Mouse (Mus musculus) MEL (cell line): ENCODE results near the gene Large2. TPM values are rescaled to one million over a fixed set of nuclear protein-coding genes. Genes with fewer than 3 reads are reported as not detected.

ENCODE experiments used
- DNase-seq: peaks from one replicate; pipeline ENCODE4 v3.0.0; 2011; ENCODE audit warnings: low read depth, low spot score
- H3K27ac ChIP-seq: 2 replicates; pipeline ENCODE4 v1.5.1; 2012; ENCODE audit warnings: low read depth, mild to moderate bottlenecking, control low read depth, low read length, moderate library complexity; ENCODE audit not compliant: control insufficient read depth
- H3K27me3 ChIP-seq, 2 experiments: fragments of 150-350 bp in 1 of 2; sonication (generic) in 1 of 2; 2 replicates each; pipeline ENCODE4 v1.6.1; 2012; ENCODE audit warnings: low read length in 2 of 2, mild to moderate bottlenecking in 2 of 2, improper control_type of control experiment in 1 of 2, moderate library complexity in 1 of 2; ENCODE audit not compliant: insufficient read depth in 2 of 2, control insufficient read depth in 1 of 2
- H3K36me3 ChIP-seq, 2 experiments: 2 replicates each; pipeline ENCODE4 v1.6.1; 2012 to 2014; ENCODE audit warnings: low read length in 2 of 2, improper control_type of control experiment in 1 of 2, inconsistent platforms in 1 of 2, mild to moderate bottlenecking in 1 of 2; ENCODE audit not compliant: insufficient read depth in 2 of 2, control insufficient read depth in 1 of 2
- H3K4me1 ChIP-seq, 2 experiments: fragments of 150-350 bp in 1 of 2; sonication (generic) in 1 of 2; 2 replicates each; pipeline ENCODE4 v1.6.1; 2012; ENCODE audit warnings: low read length in 2 of 2, improper control_type of control experiment in 1 of 2, mild to moderate bottlenecking in 1 of 2; ENCODE audit not compliant: insufficient read depth in 2 of 2, control insufficient read depth in 1 of 2
- H3K4me3 ChIP-seq, 2 experiments: fragments of 150-350 bp in 1 of 2; sonication (generic) in 1 of 2; 2 replicates each; pipeline ENCODE4 v1.5.1; 2012; ENCODE audit warnings: low read depth in 2 of 2, low read length in 2 of 2, mild to moderate bottlenecking in 2 of 2, moderate library complexity in 2 of 2, control low read depth in 1 of 2, improper control_type of control experiment in 1 of 2; ENCODE audit not compliant: control insufficient read depth in 1 of 2, insufficient read depth in 1 of 2
- H3K79me2 ChIP-seq: 2 replicates; pipeline ENCODE4 v1.6.1; 2012; ENCODE audit warnings: mild to moderate bottlenecking, low read length, moderate library complexity; ENCODE audit not compliant: control insufficient read depth, poor library complexity, insufficient read depth
- H3K9ac ChIP-seq: 2 replicates; pipeline ENCODE4 v1.6.1; 2012; ENCODE audit warnings: low read depth, mild to moderate bottlenecking, control low read depth, low read length, moderate library complexity; ENCODE audit not compliant: control insufficient read depth, poor library complexity, severe bottlenecking
- H3K9me3 ChIP-seq: fragments of 150-350 bp; sonication (generic); replicated peaks from 2 replicates; pipeline ENCODE4 v1.6.1; 2012; ENCODE audit warnings: mild to moderate bottlenecking, low read length, improper control_type of control experiment, moderate library complexity; ENCODE audit not compliant: insufficient read depth
- BHLHE40 ChIP-seq: IDR thresholded peaks from 2 replicates; pipeline ENCODE4 v1.6.1; 2012; ENCODE audit warnings: low read depth, mild to moderate bottlenecking, inconsistent platforms, low read length, improper control_type of control experiment, borderline replicate concordance
- CTCF ChIP-seq, 3 experiments: IDR thresholded peaks in 2 of 3; conservative IDR thresholded peaks in 1 of 3; 2 replicates each; pipeline ENCODE4 v1.5.1; 2011 to 2012; ENCODE audit warnings: low read length in 3 of 3, low read depth in 2 of 3, mild to moderate bottlenecking in 2 of 3, improper control_type of control experiment in 1 of 3, inconsistent platforms in 1 of 3, mixed read lengths in 1 of 3, moderate library complexity in 1 of 3; ENCODE audit not compliant: control insufficient read depth in 1 of 3, insufficient read depth in 1 of 3, poor library complexity in 1 of 3, severe bottlenecking in 1 of 3
- E2F4 ChIP-seq: IDR thresholded peaks from 2 replicates; pipeline ENCODE4 v1.6.1; 2011; ENCODE audit warnings: low read depth, low read length, improper control_type of control experiment, borderline replicate concordance
- EP300 ChIP-seq, 2 experiments: IDR thresholded peaks; 2 replicates each; pipeline ENCODE4 v1.6.1; 2011; ENCODE audit warnings: improper control_type of control experiment in 2 of 2, low read length in 2 of 2, low read depth in 1 of 2, mild to moderate bottlenecking in 1 of 2
- GATA1 ChIP-seq: IDR thresholded peaks from 2 replicates; pipeline ENCODE4 v1.6.1; 2011; ENCODE audit warnings: low read depth, low read length, improper control_type of control experiment
- JUND ChIP-seq: IDR thresholded peaks from 2 replicates; pipeline ENCODE4 v1.6.1; 2011; ENCODE audit warnings: low read depth, mild to moderate bottlenecking, improper control_type of control experiment, low read length
- MAFK ChIP-seq: IDR thresholded peaks from 2 replicates; pipeline ENCODE4 v1.6.1; 2011; ENCODE audit warnings: low read depth, mild to moderate bottlenecking, low read length, improper control_type of control experiment, borderline replicate concordance
- MAX ChIP-seq: IDR thresholded peaks from 2 replicates; pipeline ENCODE4 v1.6.1; 2011; ENCODE audit warnings: low read length, improper control_type of control experiment
- MAZ ChIP-seq: IDR thresholded peaks from 2 replicates; pipeline ENCODE4 v1.6.1; 2012; ENCODE audit warnings: low read depth, mild to moderate bottlenecking, inconsistent platforms, low read length, improper control_type of control experiment
- MXI1 ChIP-seq: IDR thresholded peaks from 2 replicates; pipeline ENCODE4 v1.6.1; 2011; ENCODE audit warnings: mild to moderate bottlenecking, low read depth, low read length, improper control_type of control experiment
- MYB ChIP-seq: IDR thresholded peaks from 2 replicates; pipeline ENCODE4 v1.6.1; 2011; ENCODE audit warnings: mild to moderate bottlenecking, low read depth, low read length, improper control_type of control experiment
- MYC ChIP-seq: IDR thresholded peaks from 2 replicates; pipeline ENCODE4 v1.6.1; 2011; ENCODE audit warnings: low read depth, mild to moderate bottlenecking, low read length, improper control_type of control experiment, moderate library complexity
- NELFE ChIP-seq: IDR thresholded peaks from 2 replicates; pipeline ENCODE4 v1.6.1; 2011; ENCODE audit warnings: low read depth, low read length, improper control_type of control experiment
- NRF1 ChIP-seq: IDR thresholded peaks from 2 replicates; pipeline ENCODE4 v1.6.1; 2014; ENCODE audit warnings: low read depth, mild to moderate bottlenecking, inconsistent platforms, low read length, improper control_type of control experiment, moderate library complexity; ENCODE audit not compliant: poor library complexity, insufficient read depth, severe bottlenecking
- POLR2AphosphoS2 ChIP-seq: IDR thresholded peaks from 2 replicates; pipeline ENCODE4 v1.6.1; 2011; ENCODE audit warnings: low read length, improper control_type of control experiment
- RCOR1 ChIP-seq: IDR thresholded peaks from 2 replicates; pipeline ENCODE4 v1.6.1; 2012; ENCODE audit warnings: low read depth, mild to moderate bottlenecking, inconsistent platforms, low read length, improper control_type of control experiment
- SIN3A ChIP-seq: IDR thresholded peaks from 2 replicates; pipeline ENCODE4 v1.6.1; 2012; ENCODE audit warnings: low read length, improper control_type of control experiment, inconsistent platforms
- TAL1 ChIP-seq: IDR thresholded peaks from 2 replicates; pipeline ENCODE4 v1.6.1; 2012; ENCODE audit warnings: mild to moderate bottlenecking, inconsistent platforms, low read length, moderate library complexity, mixed read lengths
- TBP ChIP-seq: IDR thresholded peaks from 2 replicates; pipeline ENCODE4 v1.8.0; 2011; ENCODE audit warnings: low read depth, low read length, improper control_type of control experiment
- TCF12 ChIP-seq: IDR thresholded peaks from 2 replicates; pipeline ENCODE4 v1.6.1; 2014; ENCODE audit warnings: low read depth, mild to moderate bottlenecking, inconsistent platforms, low read length, improper control_type of control experiment, moderate library complexity
- USF1 ChIP-seq: IDR thresholded peaks from 2 replicates; pipeline ENCODE4 v1.6.1; 2014; ENCODE audit warnings: low read depth, mild to moderate bottlenecking, inconsistent platforms, low read length, improper control_type of control experiment, moderate library complexity
- USF2 ChIP-seq, 2 experiments: IDR thresholded peaks; 2 replicates each; pipeline ENCODE4 v1.6.1; 2011 to 2012; ENCODE audit warnings: improper control_type of control experiment in 2 of 2, low read length in 2 of 2, borderline replicate concordance in 1 of 2, inconsistent platforms in 1 of 2, low read depth in 1 of 2, mild to moderate bottlenecking in 1 of 2; ENCODE audit not compliant: insufficient read depth in 1 of 2
- ZC3H11A ChIP-seq: IDR thresholded peaks from 2 replicates; pipeline ENCODE4 v1.6.1; 2012; ENCODE audit warnings: low read depth, mild to moderate bottlenecking, inconsistent platforms, low read length, improper control_type of control experiment
- ZNF384 ChIP-seq: IDR thresholded peaks from 2 replicates; pipeline ENCODE4 v1.6.1; 2012; ENCODE audit warnings: low read depth, mild to moderate bottlenecking, inconsistent platforms, low read length, improper control_type of control experiment
- polyA plus RNA-seq, 2 experiments: library from polyadenylated mRNA; stranded (reverse) in 1 of 2; unstranded in 1 of 2; fragments of >175 nt in 1 of 2; fragments of >200 nt in 1 of 2; gene quantifications; 2 replicates each; pipeline versions ENCODE4 v1.2.1 to v1.2.4; 2012; ENCODE audit warnings: low replicate concordance in 2 of 2, low read depth in 1 of 2; ENCODE audit not compliant: insufficient read length in 2 of 2, insufficient read depth in 1 of 2, missing spikeins in 1 of 2
- total RNA-seq: library from RNA; depleted of rRNA; stranded (reverse); fragments of 300-350 nt; gene quantifications from 2 replicates; pipeline ENCODE4 v1.2.3, GENCODE M21; 2012

Gene Large2
- total and polyA plus RNA-seq, 3 experiments, result 0.03 TPM; not detected in 2

DNA sequence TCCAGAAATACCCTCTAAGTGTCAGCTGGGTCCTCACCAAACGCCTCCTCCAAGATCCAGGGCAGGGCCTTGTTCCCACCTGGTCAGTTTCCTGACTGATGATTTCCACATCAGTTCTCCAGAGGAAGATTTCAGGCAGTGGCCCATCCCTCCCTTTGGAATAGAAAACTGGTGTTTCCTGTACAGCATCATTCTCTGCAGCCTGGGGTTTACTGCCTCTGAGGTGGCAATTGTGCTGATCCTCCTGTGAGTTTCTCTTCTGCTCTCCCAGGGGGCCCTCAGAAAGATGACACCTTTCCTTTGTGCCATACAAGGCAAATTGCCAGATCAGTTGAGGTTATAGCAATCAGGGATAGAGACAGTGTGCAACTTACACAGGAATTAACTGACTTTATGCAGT is 48.4 kb downstream of the Large2 start:
- H3K36me3 ChIP-seq, result no peaks in the 10 kb centered on the region
- H3K9ac ChIP-seq, result no peak overlapping the region
- no peaks in the 10 kb centered on the region for H3K27me3 ChIP-seq

DNA sequence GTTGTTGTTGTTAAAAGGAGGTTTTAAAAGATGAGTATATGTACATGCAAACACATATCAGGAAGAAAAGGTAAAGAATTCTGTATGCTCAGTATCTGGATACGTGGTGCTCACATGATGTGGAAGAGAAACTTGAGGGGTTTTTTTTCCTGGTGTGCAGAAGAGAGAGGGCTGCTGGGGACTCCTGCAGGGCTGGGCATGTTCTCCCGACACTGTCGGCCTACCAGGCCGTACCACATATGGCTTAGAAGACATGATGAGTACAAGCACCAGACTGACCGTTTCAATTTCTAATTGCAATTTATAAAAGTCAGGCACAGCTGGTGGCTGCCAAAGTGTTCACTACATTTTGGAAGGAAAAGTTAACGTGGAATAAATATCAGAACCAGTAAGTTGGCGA is 49.0 kb downstream of the Large2 start:
- no peak for DNase-seq
- Histone ChIP-seq H3K9ac (no peak overlapping the region), H3K27ac (no peak overlapping the region), H3K4me1 (peaks cover 3 to 4% of the 10 kb centered on the region in 2 experiments; a peak in 3 of 4 replicates), H3K27me3 (no peaks in the 10 kb centered on the region), H3K79me2 (no peaks in the 10 kb centered on the region), H3K36me3 (no peaks in the 10 kb centered on the region), H3K9me3 (no peaks in the 10 kb centered on the region), H3K4me3 (no peak overlapping the region)
- TF ChIP-seq RCOR1, result no peak
- TF ChIP-seq ZNF384, result no peak
- no peak for TF ChIP-seq BHLHE40
- no peak for TF ChIP-seq USF1
- no peak for TF ChIP-seq MYB
- TF ChIP-seq CTCF (IDR thresholded peaks at IDR 0.05 in 2 of 3, conservative IDR thresholded peaks at IDR 0.05 in 1 of 3; ENCODE audit: control insufficient read depth in 1 of 3, insufficient read depth in 1 of 3, low read depth in 2 of 3, low read length in 3 of 3, poor library complexity in 1 of 3, severe bottlenecking in 1 of 3), result no peak
- TF ChIP-seq MYC, result no peak
- TF ChIP-seq TAL1, result no peak
- no peak for TF ChIP-seq SIN3A
- no peak for TF ChIP-seq TCF12
- TF ChIP-seq MAX, result no peak
- TF ChIP-seq MXI1, result no peak
- TF ChIP-seq NELFE, result no peak
- TF ChIP-seq E2F4, result no peak
- no peak for TF ChIP-seq USF2 (IDR thresholded peaks at IDR 0.05; ENCODE audit: borderline replicate concordance in 1 of 2, insufficient read depth in 1 of 2, low read depth in 1 of 2, low read length in 2 of 2)

More for the DNA sequence above, 48.4 kb downstream of the Large2 start:
- H3K4me3 ChIP-seq, result no peak overlapping the region
- DNase-seq, result peak; percentile 14
- peaks cover 3 to 4% of the 10 kb centered on the region in 2 experiments; a peak in 3 of 4 replicates for H3K4me1 ChIP-seq
- H3K9me3 ChIP-seq, result no peaks in the 10 kb centered on the region
- H3K79me2 ChIP-seq, result no peaks in the 10 kb centered on the region
- no peak overlapping the region for H3K27ac ChIP-seq
- TF ChIP-seq TBP, result no peak
- no peak for TF ChIP-seq USF1
- TF ChIP-seq ZNF384, result no peak
- no peak for TF ChIP-seq ZC3H11A
- no peak for TF ChIP-seq MAFK
- TF ChIP-seq GATA1, result no peak
- no peak for TF ChIP-seq POLR2AphosphoS2
- TF ChIP-seq SIN3A, result no peak
- no peak for TF ChIP-seq NELFE
- no peak for TF ChIP-seq JUND
- TF ChIP-seq EP300 (IDR thresholded peaks at IDR 0.05; ENCODE audit: low read depth in 1 of 2, low read length in 2 of 2), result no peak; a peak in 2 of 4 replicates
- no peak for TF ChIP-seq BHLHE40
- TF ChIP-seq MAZ, result no peak
- TF ChIP-seq TAL1, result no peak
- no peak for TF ChIP-seq NRF1
